Mouse (Mus musculus) CH12.LX (cell line): ENCODE measurements around the gene Rab37.

Experiments used
- BHLHE40 ChIP-seq: IDR thresholded peaks from 2 replicates; pipeline ENCODE4 v1.6.1; 2011; ENCODE audit warnings: mild to moderate bottlenecking, low read depth, low read length, improper control_type of control experiment
- CTCF ChIP-seq, 2 experiments: IDR thresholded peaks in 1 of 2; conservative IDR thresholded peaks in 1 of 2; 2 replicates each; pipeline ENCODE4 v1.5.1; 2011 to 2012; ENCODE audit warnings: low read depth in 2 of 2, low read length in 2 of 2, improper control_type of control experiment in 1 of 2, inconsistent platforms in 1 of 2, mild to moderate bottlenecking in 1 of 2, moderate library complexity in 1 of 2
- EP300 ChIP-seq: IDR thresholded peaks from 2 replicates; pipeline ENCODE4 v1.6.1; 2011; ENCODE audit warnings: low read length, improper control_type of control experiment
- PAX5 ChIP-seq: IDR thresholded peaks from 2 replicates; pipeline ENCODE4 v1.6.1; 2012; ENCODE audit warnings: low read length, inconsistent platforms, mixed read lengths
- POLR2A ChIP-seq: IDR thresholded peaks from 2 replicates; pipeline ENCODE4 v1.6.1; 2011; ENCODE audit warnings: low read depth, mild to moderate bottlenecking, improper control_type of control experiment, low read length
- RCOR1 ChIP-seq: conservative IDR thresholded peaks from 2 replicates; pipeline ENCODE4 v1.6.1; 2012; ENCODE audit warnings: low read depth, mild to moderate bottlenecking, inconsistent platforms, low read length, improper control_type of control experiment
- ZNF384 ChIP-seq: IDR thresholded peaks from 2 replicates; pipeline ENCODE4 v1.6.1; 2012; ENCODE audit warnings: low read depth, low read length, improper control_type of control experiment, inconsistent platforms

- TF ChIP-seq CTCF (conservative IDR thresholded peaks at IDR 0.05 in 1 of 2, IDR thresholded peaks at IDR 0.05 in 1 of 2; ENCODE audit: low read depth in 2 of 2, low read length in 2 of 2), result peak; percentile 72 to 100
- no peak for TF ChIP-seq PAX5
- TF ChIP-seq RCOR1, result peak; percentile 82; the same call in 1 of the 2 replicates
- TF ChIP-seq POLR2A, result peak; percentile 75
- TF ChIP-seq ZNF384, result no peak
- TF ChIP-seq EP300, result peak; percentile 45; the same call in 1 of the 2 replicates
- peak; percentile 39 for TF ChIP-seq BHLHE40
Measured at GRCm38 (mm10) chr11:115153699-115154292, 62.6 kb downstream of the Rab37 start.
